Mouse (Mus musculus): ENCODE results near the gene Vwde. TPM values are rescaled to one million over a fixed set of nuclear protein-coding genes. Genes with fewer than 3 reads are reported as not detected.
A peak's percentile ranks its signal among the peaks of the same experiment; 100 is the strongest.

Vwde gene
- polyA plus RNA-seq, 1 experiment from 2014 or later = 0.04 TPM

GRCm38 (mm10) chr6:13166240-13166937 lies 58.4 kb downstream of the Vwde start:
- H3K9ac ChIP-seq (ENCODE audit: low read length) = no peak overlapping the region
- no peaks in the 10 kb centered on the region for H3K36me3 ChIP-seq (ENCODE audit: control insufficient read depth, insufficient read depth, low read length)
- H3K9me3 ChIP-seq (ENCODE audit: control insufficient read depth, low read length) = no peaks in the 10 kb centered on the region
- H3K27me3 ChIP-seq (ENCODE audit: control insufficient read depth, insufficient read depth, low read depth, low read length) = no peaks in the 10 kb centered on the region
- no peak overlapping the region for H3K4me3 ChIP-seq (ENCODE audit: low read length)
- 0 out of 2 replicates have a peak, but pooled peaks cover 2% of the 10 kb centered on the region for H3K4me1 ChIP-seq (replicated peaks; ENCODE audit: control insufficient read depth, insufficient read depth, low read length)
- 48% methylated on average over 9 of the region's 9 CpGs for WGBS
- peak; percentile 51; the same call in 1 of the 2 replicates for ATAC-seq (ENCODE audit: low read depth)
- H3K4me2 ChIP-seq (ENCODE audit: low read depth, low read length) = no peak overlapping the region
- no peak overlapping the region for H3K27ac ChIP-seq (ENCODE audit: low read length)

- Histone ChIP-seq H3K4me3 (ENCODE audit: low read length) (no peak overlapping the region), H3K36me3 (ENCODE audit: control insufficient read depth, insufficient read depth, low read length) (no peaks in the 10 kb centered on the region), H3K27me3 (ENCODE audit: control insufficient read depth, insufficient read depth, low read depth, low read length) (no peaks in the 10 kb centered on the region), H3K27ac (ENCODE audit: low read length) (no peak overlapping the region), H3K4me2 (ENCODE audit: low read depth, low read length) (no peak overlapping the region), H3K9ac (ENCODE audit: low read length) (no peak overlapping the region), H3K4me1 (replicated peaks; ENCODE audit: control insufficient read depth, insufficient read depth, low read length) (no peaks in the 10 kb centered on the region), H3K9me3 (ENCODE audit: control insufficient read depth, low read length) (no peaks in the 10 kb centered on the region)
- WGBS = 93% methylated on average over 2 of the region's 2 CpGs
- ATAC-seq (ENCODE audit: low read depth) = no peak
Observed at GRCm38 (mm10) chr6:13159437-13159836, 65.3 kb downstream of the Vwde start.

- 91% methylated on average over 9 of the region's 9 CpGs for WGBS
- no peaks in the 10 kb centered on the region for H3K4me1 ChIP-seq (replicated peaks; ENCODE audit: control insufficient read depth, insufficient read depth, low read length)
- H3K36me3 ChIP-seq (ENCODE audit: control insufficient read depth, insufficient read depth, low read length) = no peaks in the 10 kb centered on the region
- H3K9ac ChIP-seq (ENCODE audit: low read length) = no peak overlapping the region
- ATAC-seq (ENCODE audit: low read depth) = no peak
- no peaks in the 10 kb centered on the region; the same call in 1 of the 2 replicates for H3K9me3 ChIP-seq (ENCODE audit: control insufficient read depth, low read length)
- H3K4me2 ChIP-seq (ENCODE audit: low read depth, low read length) = no peak overlapping the region
- H3K27ac ChIP-seq (ENCODE audit: low read length) = no peak overlapping the region
- no peaks in the 10 kb centered on the region for H3K27me3 ChIP-seq (ENCODE audit: control insufficient read depth, insufficient read depth, low read depth, low read length)
- no peak overlapping the region for H3K4me3 ChIP-seq (ENCODE audit: low read length)
Observed at GRCm38 (mm10) chr6:13153888-13154697, 70.7 kb downstream of the Vwde start.

- ATAC-seq (ENCODE audit: low read depth) = no peak
- Histone ChIP-seq H3K27ac (ENCODE audit: low read length) (no peak overlapping the region), H3K27me3 (ENCODE audit: control insufficient read depth, insufficient read depth, low read depth, low read length) (no peaks in the 10 kb centered on the region), H3K9me3 (ENCODE audit: control insufficient read depth, low read length) (no peaks in the 10 kb centered on the region; the same call in 1 of the 2 replicates), H3K4me1 (replicated peaks; ENCODE audit: control insufficient read depth, insufficient read depth, low read length) (no peaks in the 10 kb centered on the region), H3K4me3 (ENCODE audit: low read length) (no peak overlapping the region), H3K9ac (ENCODE audit: low read length) (no peak overlapping the region), H3K4me2 (ENCODE audit: low read depth, low read length) (no peak overlapping the region), H3K36me3 (ENCODE audit: control insufficient read depth, insufficient read depth, low read length) (no peaks in the 10 kb centered on the region)
- WGBS = 77% methylated on average over 1 of the region's 1 CpGs
Observed at GRCm38 (mm10) chr6:13152062-13152640, 72.6 kb downstream of the Vwde start.

GRCm38 (mm10) chr6:13137255-13137654 lies 87.5 kb downstream of the Vwde start:
- Histone ChIP-seq H3K9ac (ENCODE audit: low read length) (no peak overlapping the region), H3K27ac (ENCODE audit: low read length) (no peak overlapping the region), H3K27me3 (ENCODE audit: control insufficient read depth, insufficient read depth, low read depth, low read length) (no peaks in the 10 kb centered on the region), H3K4me3 (ENCODE audit: low read length) (no peak overlapping the region), H3K9me3 (ENCODE audit: control insufficient read depth, low read length) (no peaks in the 10 kb centered on the region), H3K36me3 (ENCODE audit: control insufficient read depth, insufficient read depth, low read length) (no peaks in the 10 kb centered on the region), H3K4me1 (replicated peaks; ENCODE audit: control insufficient read depth, insufficient read depth, low read length) (no peaks in the 10 kb centered on the region), H3K4me2 (ENCODE audit: low read depth, low read length) (no peak overlapping the region)
- no peak for ATAC-seq (ENCODE audit: low read depth)
- WGBS = 86% methylated on average over 1 of the region's 1 CpGs

- Histone ChIP-seq H3K27ac (ENCODE audit: low read length) (no peak overlapping the region), H3K4me3 (ENCODE audit: low read length) (no peak overlapping the region), H3K9ac (ENCODE audit: low read length) (no peak overlapping the region), H3K27me3 (ENCODE audit: control insufficient read depth, insufficient read depth, low read depth, low read length) (no peaks in the 10 kb centered on the region), H3K36me3 (ENCODE audit: control insufficient read depth, insufficient read depth, low read length) (no peaks in the 10 kb centered on the region), H3K4me1 (replicated peaks; ENCODE audit: control insufficient read depth, insufficient read depth, low read length) (no peaks in the 10 kb centered on the region), H3K9me3 (ENCODE audit: control insufficient read depth, low read length) (no peaks in the 10 kb centered on the region), H3K4me2 (ENCODE audit: low read depth, low read length) (no peak overlapping the region)
- WGBS = 71% methylated on average over 1 of the region's 1 CpGs
- no peak for ATAC-seq (ENCODE audit: low read depth)
Observed at GRCm38 (mm10) chr6:13108662-13109061, 116.1 kb downstream of the Vwde start.

Other genes starting within 250 kb of the Vwde start
- 36.1 and 39.0 TPM in 2 replicates for gene Tmem106b, start 155.2 kb downstream of the Vwde start, polyA plus RNA-seq (2015; fragmentation: Nextera tagmentation; extraction: Ambion mirVana)

Data from lung, embryonic 16.5 days (tissue).